Mouse (Mus musculus) cerebellum, adult 2 months (tissue): ENCODE data around the gene Gmds.

Source experiments
- CTCF ChIP-seq: fragments of 200-500 bp; IDR thresholded peaks from 2 replicates; pipeline ENCODE4 v1.5.1; 2011; ENCODE audit warnings: low read depth, mild to moderate bottlenecking, control low read depth, low read length, moderate library complexity, borderline replicate concordance; ENCODE audit not compliant: insufficient read depth
- POLR2A ChIP-seq: fragments of 200-500 bp; IDR thresholded peaks from 2 replicates; pipeline ENCODE4 v1.6.1; 2011; ENCODE audit warnings: low read length, control low read depth, borderline replicate concordance; ENCODE audit not compliant: insufficient read depth

DNA sequence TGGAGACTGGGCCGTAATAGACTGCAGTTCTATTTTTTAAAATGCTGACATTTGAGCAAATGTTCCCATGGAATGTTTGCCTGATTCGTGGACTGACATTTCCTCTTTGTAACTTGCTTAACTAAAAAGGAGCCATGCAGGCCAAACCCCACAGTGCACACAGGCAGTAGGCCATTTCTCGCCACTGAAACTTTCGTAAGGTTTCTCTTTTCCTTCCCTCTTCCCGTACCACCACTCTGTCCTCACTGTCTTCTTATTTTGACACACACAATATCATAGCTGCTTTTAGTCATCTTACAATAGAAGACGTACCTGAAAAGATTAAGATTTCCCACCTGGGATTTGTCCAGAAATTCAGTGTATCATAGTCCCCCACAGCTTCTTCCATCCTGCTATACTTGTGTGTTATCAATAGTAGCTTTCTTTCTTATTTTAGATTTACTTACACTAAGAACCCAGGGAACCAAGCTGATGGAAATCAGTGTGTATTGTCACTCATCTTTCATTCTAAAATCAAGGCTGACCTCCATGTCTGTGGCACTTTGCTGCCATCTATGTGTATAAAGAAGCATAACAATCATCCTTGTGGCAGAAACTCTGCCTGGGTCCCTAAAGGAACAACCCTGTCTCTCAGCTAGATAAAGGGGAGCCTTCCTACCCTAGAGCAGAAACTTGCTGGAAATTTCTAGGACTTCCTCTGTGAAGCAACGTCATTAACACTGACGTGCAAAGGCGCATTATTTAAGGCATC, 124.7 kb downstream of the Gmds start:
- TF ChIP-seq POLR2A (no peak), CTCF (peak; percentile 52; the same call in 1 of the 2 replicates)
